Mouse (Mus musculus): ENCODE data around the gene Safb. TPM values are rescaled to one million over a fixed set of nuclear protein-coding genes. Genes with fewer than 3 reads are reported as not detected.

Gene Safb
- polyA plus RNA-seq, 1 experiment from 2014 or later = 92.3 TPM

- Histone ChIP-seq H3K27me3 (ENCODE audit: control insufficient read depth, insufficient read depth, low read length) (no peaks in the 10 kb centered on the region), H3K27ac (ENCODE audit: low read length) (no peak overlapping the region), H3K9ac (ENCODE audit: low read length) (no peak overlapping the region), H3K4me2 (ENCODE audit: low read depth, low read length) (no peak overlapping the region), H3K9me3 (replicated peaks; ENCODE audit: control insufficient read depth, low read length) (no peaks in the 10 kb centered on the region), H3K36me3 (ENCODE audit: control insufficient read depth, insufficient read depth) (peaks cover 80% of the 10 kb centered on the region), H3K4me3 (ENCODE audit: low read length) (no peak overlapping the region), H3K4me1 (ENCODE audit: control insufficient read depth, insufficient read depth, low read length) (0 out of 2 replicates have a peak, but pooled peaks cover 4% of the 10 kb centered on the region)
- ATAC-seq (replicated peaks; ENCODE audit: extremely low read depth, insufficient read depth, low FRiP score) = no peak
- WGBS = 89% methylated on average over 3 of the region's 3 CpGs
These were observed 11.7 kb upstream of the Safb start for GRCm38 (mm10) chr17:56572939-56573338.

- Histone ChIP-seq H3K4me3 (ENCODE audit: low read length) (peak overlapping the region; percentile 95), H3K36me3 (ENCODE audit: control insufficient read depth, insufficient read depth) (peaks cover 48% of the 10 kb centered on the region), H3K4me2 (ENCODE audit: low read depth, low read length) (peak overlapping the region; percentile 95), H3K4me1 (ENCODE audit: control insufficient read depth, insufficient read depth, low read length) (peaks cover 40% of the 10 kb centered on the region), H3K9ac (ENCODE audit: low read length) (peak overlapping the region; percentile 98), H3K27ac (ENCODE audit: low read length) (peak overlapping the region; percentile 98; the same call in 1 of the 2 replicates), H3K9me3 (replicated peaks; ENCODE audit: control insufficient read depth, low read length) (no peaks in the 10 kb centered on the region), H3K27me3 (ENCODE audit: control insufficient read depth, insufficient read depth, low read length) (no peaks in the 10 kb centered on the region)
- WGBS = 61% methylated on average over 1 of the region's 1 CpGs
- no peak for ATAC-seq (replicated peaks; ENCODE audit: extremely low read depth, insufficient read depth, low FRiP score)
These were observed 1.6 kb upstream of the Safb start for GRCm38 (mm10) chr17:56583071-56583470.

GRCm38 (mm10) chr17:56583611-56584256 lies 891 bp upstream of the Safb start:
- H3K4me1 ChIP-seq (ENCODE audit: control insufficient read depth, insufficient read depth, low read length) = peaks cover 41% of the 10 kb centered on the region
- under 1% methylated on average over 30 of the region's 33 CpGs for WGBS
- H3K36me3 ChIP-seq (ENCODE audit: control insufficient read depth, insufficient read depth) = peaks cover 47% of the 10 kb centered on the region
- H3K27ac ChIP-seq (ENCODE audit: low read length) = peak overlapping the region; percentile 98
- ATAC-seq (replicated peaks; ENCODE audit: extremely low read depth, insufficient read depth, low FRiP score) = peak; percentile 2; the same call in 1 of the 2 replicates
- peak overlapping the region; percentile 95 for H3K4me3 ChIP-seq (ENCODE audit: low read length)
- H3K4me2 ChIP-seq (ENCODE audit: low read depth, low read length) = peak overlapping the region; percentile 95
- H3K9ac ChIP-seq (ENCODE audit: low read length) = peak overlapping the region; percentile 98
- H3K9me3 ChIP-seq (replicated peaks; ENCODE audit: control insufficient read depth, low read length) = no peaks in the 10 kb centered on the region
- no peaks in the 10 kb centered on the region for H3K27me3 ChIP-seq (ENCODE audit: control insufficient read depth, insufficient read depth, low read length)

- Histone ChIP-seq H3K9ac (ENCODE audit: low read length) (peak overlapping the region; percentile 97), H3K9me3 (replicated peaks; ENCODE audit: control insufficient read depth, low read length) (no peaks in the 10 kb centered on the region), H3K4me2 (ENCODE audit: low read depth, low read length) (peak overlapping the region; percentile 91), H3K4me3 (ENCODE audit: low read length) (peak overlapping the region; percentile 95), H3K36me3 (ENCODE audit: control insufficient read depth, insufficient read depth) (peaks cover 49% of the 10 kb centered on the region), H3K27ac (ENCODE audit: low read length) (peak overlapping the region; percentile 97), H3K27me3 (ENCODE audit: control insufficient read depth, insufficient read depth, low read length) (no peaks in the 10 kb centered on the region), H3K4me1 (ENCODE audit: control insufficient read depth, insufficient read depth, low read length) (peaks cover 41% of the 10 kb centered on the region)
- WGBS = under 1% methylated on average over 61 of the region's 61 CpGs
- ATAC-seq (replicated peaks; ENCODE audit: extremely low read depth, insufficient read depth, low FRiP score) = no peak
These were observed 671 bp downstream of the Safb start for GRCm38 (mm10) chr17:56585171-56585821.

- Histone ChIP-seq H3K27ac (ENCODE audit: low read length) (no peak overlapping the region), H3K27me3 (ENCODE audit: control insufficient read depth, insufficient read depth, low read length) (no peaks in the 10 kb centered on the region), H3K36me3 (ENCODE audit: control insufficient read depth, insufficient read depth) (peaks cover 41% of the 10 kb centered on the region), H3K9me3 (replicated peaks; ENCODE audit: control insufficient read depth, low read length) (no peaks in the 10 kb centered on the region), H3K9ac (ENCODE audit: low read length) (no peak overlapping the region), H3K4me3 (ENCODE audit: low read length) (no peak overlapping the region), H3K4me2 (ENCODE audit: low read depth, low read length) (no peak overlapping the region), H3K4me1 (ENCODE audit: control insufficient read depth, insufficient read depth, low read length) (peaks cover 28% of the 10 kb centered on the region)
- no peak for ATAC-seq (replicated peaks; ENCODE audit: extremely low read depth, insufficient read depth, low FRiP score)
- WGBS = 65% methylated on average over 1 of the region's 1 CpGs
These were observed 3.1 kb downstream of the Safb start for GRCm38 (mm10) chr17:56587773-56588172.

- no peaks in the 10 kb centered on the region for H3K9me3 ChIP-seq (replicated peaks; ENCODE audit: control insufficient read depth, low read length)
- H3K4me2 ChIP-seq (ENCODE audit: low read depth, low read length) = no peak overlapping the region
- H3K4me3 ChIP-seq (ENCODE audit: low read length) = no peak overlapping the region
- no peak overlapping the region for H3K27ac ChIP-seq (ENCODE audit: low read length)
- H3K36me3 ChIP-seq (ENCODE audit: control insufficient read depth, insufficient read depth) = peaks cover 50% of the 10 kb centered on the region
- ATAC-seq (replicated peaks; ENCODE audit: extremely low read depth, insufficient read depth, low FRiP score) = no peak
- 93% methylated on average over 4 of the region's 4 CpGs for WGBS
- H3K27me3 ChIP-seq (ENCODE audit: control insufficient read depth, insufficient read depth, low read length) = no peaks in the 10 kb centered on the region
- peaks cover 20% of the 10 kb centered on the region for H3K4me1 ChIP-seq (ENCODE audit: control insufficient read depth, insufficient read depth, low read length)
- no peak overlapping the region for H3K9ac ChIP-seq (ENCODE audit: low read length)
These were observed 4.3 kb downstream of the Safb start for GRCm38 (mm10) chr17:56588921-56589320.

- Histone ChIP-seq H3K9ac (ENCODE audit: low read length) (no peak overlapping the region), H3K9me3 (replicated peaks; ENCODE audit: control insufficient read depth, low read length) (no peaks in the 10 kb centered on the region), H3K27ac (ENCODE audit: low read length) (no peak overlapping the region), H3K4me3 (ENCODE audit: low read length) (no peak overlapping the region), H3K4me1 (ENCODE audit: control insufficient read depth, insufficient read depth, low read length) (peaks cover 3% of the 10 kb centered on the region; the same call in 1 of the 2 replicates), H3K4me2 (ENCODE audit: low read depth, low read length) (no peak overlapping the region), H3K36me3 (ENCODE audit: control insufficient read depth, insufficient read depth) (peaks cover 70% of the 10 kb centered on the region), H3K27me3 (ENCODE audit: control insufficient read depth, insufficient read depth, low read length) (no peaks in the 10 kb centered on the region)
- no peak for ATAC-seq (replicated peaks; ENCODE audit: extremely low read depth, insufficient read depth, low FRiP score)
These were observed 7.9 kb downstream of the Safb start for GRCm38 (mm10) chr17:56592553-56592952.

- ATAC-seq (replicated peaks; ENCODE audit: extremely low read depth, insufficient read depth, low FRiP score) = no peak
- 74% methylated on average over 8 of the region's 8 CpGs for WGBS
- H3K36me3 ChIP-seq (ENCODE audit: control insufficient read depth, insufficient read depth) = peaks cover 72% of the 10 kb centered on the region
- H3K9ac ChIP-seq (ENCODE audit: low read length) = no peak overlapping the region
- H3K4me2 ChIP-seq (ENCODE audit: low read depth, low read length) = no peak overlapping the region
- H3K9me3 ChIP-seq (replicated peaks; ENCODE audit: control insufficient read depth, low read length) = no peaks in the 10 kb centered on the region
- no peak overlapping the region for H3K27ac ChIP-seq (ENCODE audit: low read length)
- no peaks in the 10 kb centered on the region for H3K27me3 ChIP-seq (ENCODE audit: control insufficient read depth, insufficient read depth, low read length)
- H3K4me3 ChIP-seq (ENCODE audit: low read length) = no peak overlapping the region
- no peaks in the 10 kb centered on the region for H3K4me1 ChIP-seq (ENCODE audit: control insufficient read depth, insufficient read depth, low read length)
These were observed 9.1 kb downstream of the Safb start for GRCm38 (mm10) chr17:56593527-56594271.
